Mouse (Mus musculus): ENCODE measurements at regions not wholly inside any gene's neighbourhood (a gene's known extent, or its start where the extent isn't known, plus 50 kb on each side); places are given as distances from the start of the nearest gene placed in this dataset.

DNA sequence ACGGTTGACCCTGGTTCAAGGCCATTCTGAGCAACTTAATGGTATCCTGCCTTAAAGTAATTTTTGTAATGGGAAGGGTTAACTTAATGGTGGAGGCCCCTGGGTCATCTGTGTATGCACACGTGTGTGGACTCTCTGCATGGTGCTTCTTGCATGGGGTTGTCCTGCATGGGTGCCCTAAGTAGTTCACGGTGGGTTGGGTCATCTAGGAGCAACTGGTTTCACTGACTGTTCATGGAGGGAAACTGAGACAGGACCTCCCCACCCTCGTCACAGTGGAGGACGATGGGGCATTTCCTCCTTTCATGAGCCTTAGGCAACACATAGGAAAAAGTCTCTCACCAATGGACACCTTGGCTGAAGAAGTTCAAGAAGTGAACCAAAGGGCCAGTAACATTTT lies 123.4 kb downstream of the Gm11011 start:
- CTCF ChIA-PET, result no interaction called here
- POLR2A ChIA-PET, result no interaction called here

DNA sequence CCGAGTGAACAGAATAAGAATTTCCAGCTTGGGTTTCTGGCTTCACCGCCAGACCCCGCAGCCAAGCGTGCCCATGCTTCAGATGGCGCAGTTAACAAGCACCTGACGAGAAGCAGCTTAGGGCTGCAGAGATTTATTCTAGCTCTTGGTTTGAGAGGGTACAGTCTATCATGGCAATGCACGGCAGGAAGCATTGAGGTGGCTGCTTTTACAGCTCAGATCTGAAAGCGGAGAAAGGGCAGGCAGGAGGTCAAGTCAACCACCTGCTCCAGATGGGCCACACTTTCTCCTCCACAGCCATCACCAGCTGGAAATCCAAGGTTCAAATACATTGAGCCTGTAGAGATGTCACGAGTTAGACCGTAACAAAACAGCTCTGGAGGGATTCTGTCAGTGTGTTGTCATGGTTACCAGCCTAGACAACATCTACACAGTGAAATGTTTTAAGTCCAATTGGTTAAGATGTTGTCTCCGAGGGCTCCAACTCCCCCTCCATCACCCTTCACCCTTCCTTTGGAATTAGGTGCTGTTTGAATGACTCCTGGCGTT lies 126.0 kb downstream of the Gm11011 start:
- ChIA-PET POLR2A (interaction anchor here in 2 of 4 experiments (0.5 to 0.6 kb wide), 2 partner anchors 297 to 616 kb away, joined by 3 to 5 read pairs; no protein-coding TSS in a partner anchor), CTCF (no interaction called here)

DNA sequence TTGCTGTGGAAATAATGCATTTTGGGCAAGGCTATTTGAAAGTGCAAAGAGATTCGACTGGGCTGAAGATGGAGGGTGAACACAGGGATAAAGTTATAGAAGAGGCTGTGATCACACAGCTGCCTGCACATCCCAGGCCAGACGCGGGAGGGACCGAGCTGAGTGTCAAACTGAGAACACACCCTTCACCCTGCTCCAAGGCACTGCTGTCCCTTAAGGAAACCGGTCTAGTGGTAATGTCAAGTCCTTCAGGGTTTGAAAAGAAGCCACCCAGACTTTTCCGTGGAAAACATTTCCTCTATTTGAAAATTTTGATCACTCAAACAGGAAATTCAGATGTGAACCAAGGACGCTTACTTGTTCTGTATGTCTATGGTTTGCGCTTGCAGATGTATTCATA lies 134.6 kb downstream of the Gm11011 start:
- CTCF ChIA-PET, result no interaction called here

DNA sequence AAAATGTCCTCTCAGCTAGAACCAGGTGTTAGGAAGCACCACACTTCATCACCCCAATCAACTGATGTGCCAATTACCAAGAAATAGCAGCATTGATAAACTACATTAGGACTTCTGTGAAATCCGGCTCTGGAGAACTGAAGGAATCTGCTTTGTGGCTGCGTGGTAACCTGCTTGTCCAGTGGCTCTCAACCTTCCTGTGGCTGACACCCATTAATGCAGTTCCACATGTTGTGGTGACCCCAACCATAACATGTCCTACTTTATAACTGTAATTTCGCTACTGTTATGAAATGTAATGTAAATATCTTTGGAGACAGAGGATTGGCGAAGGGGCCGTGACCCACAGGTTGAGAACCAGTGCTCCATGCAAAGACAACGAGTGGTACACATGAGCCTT lies 136.7 kb downstream of the Gm11011 start:
- ChIA-PET CTCF (no interaction called here), POLR2A (no interaction called here)

More for the DNA sequence above, 134.6 kb downstream of the Gm11011 start:
- POLR2A ChIA-PET, result no interaction called here

DNA sequence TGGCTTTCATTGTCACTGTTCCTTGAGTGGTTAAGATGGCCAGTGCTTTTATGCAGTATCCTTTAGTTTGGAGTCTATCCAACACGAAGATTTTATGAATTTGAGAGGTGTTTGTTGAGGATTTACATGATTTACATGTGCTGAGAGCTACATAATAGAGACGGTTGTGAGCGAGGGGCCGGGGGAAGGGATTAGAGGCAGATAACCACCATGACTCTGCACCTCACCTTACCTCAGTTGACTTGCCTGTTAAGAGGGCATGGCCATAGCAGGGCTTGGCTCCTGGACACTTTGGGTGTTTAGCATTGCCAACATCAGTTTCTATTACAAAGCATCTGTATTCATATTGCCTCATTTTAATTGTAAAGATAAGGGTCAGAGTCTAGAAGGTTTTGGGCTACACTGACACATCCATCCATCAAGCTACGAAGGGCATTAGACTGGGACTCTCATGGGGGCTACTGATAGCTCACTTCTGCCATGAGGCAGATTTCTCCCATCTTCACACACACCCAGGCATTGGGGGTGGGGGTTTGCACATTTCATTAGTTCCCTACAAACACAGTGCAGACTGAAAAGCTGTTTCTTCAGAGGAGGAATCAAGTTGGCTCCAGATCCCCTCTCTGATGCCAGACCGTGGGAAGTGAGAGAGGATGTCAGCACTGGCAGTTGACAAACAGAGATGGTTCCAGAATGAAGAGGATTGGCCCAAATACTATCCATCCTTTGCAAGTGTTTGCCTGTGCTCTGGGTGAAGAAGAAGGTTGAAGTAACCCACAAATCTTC lies 139.9 kb downstream of the Gm11011 start:
- POLR2A ChIA-PET, result no interaction called here
- CTCF ChIA-PET, result no interaction called here

DNA sequence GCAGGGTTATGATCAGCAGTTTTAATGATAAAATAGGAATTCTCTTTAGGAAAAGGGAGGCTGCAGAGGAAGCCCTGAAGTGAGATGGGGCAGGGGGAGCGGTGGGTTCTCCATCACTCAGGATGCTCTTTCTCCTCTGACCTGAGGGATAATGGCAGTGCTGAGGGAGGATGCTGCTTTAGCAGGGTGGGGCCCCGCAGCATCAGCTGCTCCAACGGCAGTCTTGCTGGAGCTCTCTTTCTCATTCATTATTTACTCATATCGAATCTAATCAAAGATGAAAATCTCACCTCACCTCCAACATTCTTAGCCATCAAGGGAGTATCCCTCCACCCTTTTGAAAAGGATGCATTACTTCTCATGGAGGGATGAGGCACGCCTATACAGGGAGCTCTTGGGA lies 141.7 kb downstream of the Gm11011 start:
- CTCF ChIA-PET, result no interaction called here
- POLR2A ChIA-PET, result no interaction called here

DNA sequence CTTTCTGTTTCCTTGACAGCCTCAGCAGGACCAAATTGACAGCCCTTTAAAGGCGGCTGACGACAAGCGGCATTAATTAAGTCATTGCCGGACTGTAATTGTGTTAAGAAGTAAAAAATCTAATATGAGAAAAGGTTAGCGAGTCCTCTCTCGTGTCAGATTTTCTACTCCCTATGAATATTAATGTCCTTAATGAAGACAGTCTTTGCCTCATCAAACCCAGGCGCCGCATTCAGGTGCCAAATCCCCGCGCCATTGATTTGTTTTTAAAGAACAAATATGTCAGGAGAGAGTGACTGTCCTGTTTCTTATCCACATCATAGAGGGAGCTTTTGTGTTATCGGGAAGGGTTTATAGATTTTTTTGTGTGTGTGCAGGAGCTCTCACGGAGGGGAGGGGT lies 142.2 kb downstream of the Gm11011 start:
- POLR2A ChIA-PET, result no interaction called here

DNA sequence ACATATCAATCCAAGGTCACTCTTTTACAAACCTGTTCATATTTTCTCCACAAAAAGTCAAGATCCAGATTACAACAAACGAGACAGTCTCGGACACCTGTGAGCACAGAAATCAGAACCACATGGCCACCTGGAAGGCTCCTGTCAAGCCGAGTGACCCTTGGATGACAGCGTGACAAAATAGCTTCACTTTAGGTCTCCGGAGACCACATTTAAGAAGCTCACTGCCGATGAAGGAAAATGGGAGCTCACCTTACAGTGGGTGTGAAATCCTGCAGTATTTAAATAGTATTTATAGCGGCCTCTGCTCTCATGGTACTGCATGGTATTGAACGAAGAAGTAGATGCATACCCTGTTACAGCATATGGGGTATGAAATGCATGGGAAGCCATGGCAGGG lies 144.3 kb downstream of the Gm11011 start:
- CTCF ChIA-PET, result no interaction called here
- POLR2A ChIA-PET, result no interaction called here

More for the DNA sequence above, 142.2 kb downstream of the Gm11011 start:
- CTCF ChIA-PET, result no interaction called here

DNA sequence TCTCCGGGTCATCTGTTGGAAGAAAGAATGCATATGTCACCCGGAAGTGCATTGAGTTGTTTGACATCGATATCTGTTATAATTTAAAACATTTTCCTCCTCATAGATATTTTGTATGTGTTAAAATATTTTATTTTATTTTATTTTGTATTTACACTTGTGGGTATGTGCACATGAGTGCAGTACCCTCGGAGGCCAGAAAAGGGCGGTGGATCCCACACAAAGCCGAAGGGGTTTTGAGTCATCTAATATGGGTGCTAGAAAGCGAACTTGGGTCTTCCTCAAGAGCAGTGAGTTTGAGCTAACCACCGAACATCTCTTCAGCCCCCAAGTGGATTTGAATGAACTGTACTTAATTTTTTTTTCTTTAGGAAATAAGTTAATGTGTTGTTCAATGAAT lies 156.0 kb downstream of the Gm11011 start:
- POLR2A ChIA-PET, result no interaction called here

DNA sequence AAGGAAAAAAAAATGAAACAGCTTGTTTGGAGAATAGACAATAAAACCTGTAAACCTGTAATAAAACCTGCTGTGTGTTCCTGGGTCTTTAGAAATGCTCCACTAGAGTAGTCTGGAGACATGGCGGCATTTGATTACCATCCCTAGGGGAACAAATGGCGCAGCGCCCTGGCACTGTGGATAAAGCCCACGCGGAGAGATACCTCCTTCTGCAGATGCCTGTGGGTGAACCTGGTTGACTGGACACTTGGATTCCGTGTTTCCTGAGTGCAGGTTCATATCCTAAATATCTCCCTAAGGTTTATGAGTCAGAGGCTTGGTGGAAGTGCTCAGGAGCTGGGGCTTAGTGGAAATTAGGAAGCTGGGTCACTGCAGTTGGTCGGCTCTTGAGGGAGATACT lies 158.1 kb downstream of the Gm11011 start:
- ChIA-PET CTCF (no interaction called here), POLR2A (no interaction called here)

More for the DNA sequence above, 156.0 kb downstream of the Gm11011 start:
- CTCF ChIA-PET, result interaction anchor here in 1 of 4 experiments (0.6 to 0.8 kb wide), 2 partner anchors 100 to 178 kb away, joined by 3 read pairs; no protein-coding TSS in a partner anchor

DNA sequence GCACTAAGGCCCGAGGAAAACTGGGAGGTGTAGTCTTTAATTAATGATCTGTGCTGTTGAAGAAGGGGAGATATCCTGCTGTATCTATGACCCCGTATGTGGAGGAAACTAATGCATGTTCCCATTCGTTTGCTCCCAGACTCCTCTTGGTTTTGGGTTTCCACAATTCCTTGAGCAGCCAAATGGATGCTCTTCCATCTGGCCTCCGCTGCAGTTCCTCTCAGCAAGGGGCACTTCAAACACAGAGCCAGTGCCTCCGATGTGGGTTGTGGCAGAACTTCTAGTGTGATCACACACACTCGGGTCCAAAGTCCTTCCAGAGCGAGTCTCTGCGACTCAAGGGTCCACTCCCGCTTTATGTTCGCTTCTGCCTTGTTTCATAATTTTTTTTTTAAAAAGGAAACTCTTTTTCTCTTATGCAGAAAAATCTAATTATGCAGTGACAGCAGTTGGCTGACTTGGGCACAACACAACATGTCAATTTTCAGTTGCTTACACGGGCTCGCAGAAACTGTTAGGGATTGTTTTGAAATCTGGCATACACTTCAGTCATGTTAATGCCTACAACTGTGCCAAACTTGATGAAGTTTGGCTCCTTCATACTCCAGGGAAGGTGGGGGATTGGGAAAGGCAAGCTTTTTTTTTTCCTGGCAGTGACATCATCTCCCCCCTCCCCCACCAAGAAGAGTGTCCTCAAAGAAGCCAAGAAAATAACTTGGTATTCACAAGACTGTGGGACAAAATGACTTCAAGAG lies 163.2 kb downstream of the Gm11011 start:
- ChIA-PET POLR2A (interaction anchor here in 2 of 4 experiments (0.5 to 1.4 kb wide), 2 partner anchors 10 to 598 kb away, joined by 3 read pairs; no protein-coding TSS in a partner anchor), CTCF (no interaction called here)

DNA sequence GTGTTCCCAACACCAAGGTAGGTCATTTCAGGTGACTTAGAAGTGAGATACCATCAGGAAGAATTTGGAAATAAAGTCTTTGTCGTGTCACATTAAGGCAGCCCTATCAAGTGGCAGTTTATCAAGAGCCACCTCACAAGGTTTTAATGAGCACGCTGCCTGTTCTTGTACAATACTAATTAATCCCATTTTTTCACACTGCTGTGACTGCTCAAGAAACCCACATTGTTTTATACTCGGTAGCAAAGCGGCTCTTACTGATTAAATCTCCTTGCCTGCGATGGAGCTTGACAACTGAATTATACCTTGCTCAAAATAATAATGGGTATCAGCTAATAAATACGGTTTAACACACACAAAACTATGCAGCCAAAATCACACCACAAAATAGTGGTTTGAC lies 175.2 kb downstream of the Gm11011 start:
- POLR2A ChIA-PET, result no interaction called here

DNA sequence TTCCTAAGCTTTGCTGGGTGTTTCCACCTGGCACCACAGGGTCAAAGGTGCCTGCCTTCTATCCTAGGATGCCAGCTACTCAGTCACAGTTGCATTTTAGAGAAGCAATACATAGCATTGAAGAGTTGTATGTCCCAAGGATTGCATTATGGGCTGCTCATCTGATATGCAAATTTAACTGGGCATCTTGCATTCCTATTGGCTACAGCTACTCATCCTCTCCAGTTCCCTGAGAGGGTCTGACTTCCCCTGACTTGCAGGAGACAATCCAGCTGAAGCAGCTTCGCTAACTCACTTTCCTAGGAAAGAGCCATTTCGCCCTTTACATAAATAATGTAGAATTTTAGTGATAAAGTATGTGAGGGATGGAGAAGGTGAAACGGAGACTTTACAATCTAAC lies 177.5 kb downstream of the Gm11011 start:
- CTCF ChIA-PET, result no interaction called here

More for the DNA sequence above, 175.2 kb downstream of the Gm11011 start:
- CTCF ChIA-PET, result no interaction called here

DNA sequence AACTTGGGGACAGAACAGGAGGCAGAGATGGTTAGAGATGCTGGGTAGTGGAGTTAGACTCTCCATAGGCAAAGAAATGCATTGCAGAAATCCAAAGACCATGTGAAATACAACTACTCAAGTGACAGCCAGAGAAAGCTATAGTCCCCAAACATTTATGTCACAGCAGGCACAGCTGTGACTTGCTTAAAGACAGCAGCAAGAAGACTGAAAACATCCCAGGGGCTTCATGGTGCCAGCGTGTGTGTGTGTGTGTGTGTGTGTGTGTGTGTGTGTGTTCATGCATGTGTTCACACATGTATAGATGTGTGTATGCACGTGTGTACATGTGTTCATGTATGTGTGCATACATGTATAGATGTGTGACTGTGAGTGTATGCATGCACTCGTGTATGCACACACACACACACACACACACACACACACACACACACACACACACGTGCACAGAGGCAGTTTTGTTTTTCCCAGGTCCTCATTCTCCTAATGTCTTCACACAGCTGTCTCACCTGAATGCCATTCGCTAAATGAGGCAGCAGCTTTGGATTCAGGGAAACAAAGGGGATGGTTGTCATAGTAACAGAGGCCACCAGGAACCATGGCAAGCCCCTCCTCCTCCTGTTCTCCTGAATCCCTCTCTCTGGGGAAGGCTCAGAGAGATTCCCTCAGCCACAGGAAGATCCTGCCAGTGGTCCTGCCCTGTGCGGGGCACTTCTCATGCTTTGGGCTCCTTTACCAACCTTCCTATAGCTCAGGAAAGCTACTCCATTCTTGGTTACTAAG lies 182.4 kb downstream of the Gm11011 start:
- POLR2A ChIA-PET, result no interaction called here
- CTCF ChIA-PET, result interaction anchor here in 2 of 4 experiments (0.6 to 1.0 kb wide), 3 partner anchors 274 to 952 kb away, joined by 3 to 5 read pairs (median 5); no protein-coding TSS in a partner anchor

More for the DNA sequence above, 177.5 kb downstream of the Gm11011 start:
- POLR2A ChIA-PET, result no interaction called here

DNA sequence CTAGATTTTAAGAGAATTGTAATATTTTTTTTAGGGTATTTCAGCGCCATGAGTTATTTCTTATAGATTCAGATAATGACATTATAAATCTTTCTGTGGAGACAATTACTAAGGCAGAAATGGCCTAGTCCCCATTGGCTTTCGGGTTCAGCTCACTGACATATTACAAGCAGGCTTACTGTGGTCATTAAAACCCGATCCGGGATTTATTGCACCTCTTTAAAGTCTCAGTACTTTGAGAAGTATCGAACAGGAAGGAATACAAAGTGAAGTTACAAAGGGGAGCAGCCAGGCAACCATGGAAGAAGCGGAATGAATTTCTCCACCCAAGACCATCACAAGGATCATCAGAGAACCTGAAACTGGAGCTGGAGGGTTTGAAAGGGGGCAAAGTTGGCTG lies 189.8 kb downstream of the Gm11011 start:
- POLR2A ChIA-PET, result no interaction called here
- CTCF ChIA-PET, result interaction anchor here in 1 of 4 experiments (0.6 kb wide), 1 partner anchor 1270 kb away, joined by 3 read pairs; no protein-coding TSS in a partner anchor

DNA sequence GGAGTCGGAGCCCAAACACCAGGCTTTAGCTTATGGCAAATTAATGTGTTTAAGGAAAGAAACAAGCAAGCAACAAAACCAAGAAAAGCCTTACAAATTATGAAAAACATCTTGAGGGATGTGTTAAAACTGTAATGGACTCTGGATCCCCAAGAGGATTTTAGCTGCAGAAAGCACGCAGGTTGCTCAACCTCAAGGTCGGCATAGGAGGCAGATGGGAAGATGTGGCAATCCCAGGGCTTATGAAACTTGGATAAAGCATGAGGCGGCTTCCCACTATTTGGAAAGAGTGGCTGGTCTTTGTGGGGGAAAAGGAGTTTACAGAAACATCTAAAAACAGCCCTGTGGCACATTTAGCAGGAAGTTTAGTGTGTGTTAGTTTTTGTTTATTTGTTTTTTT lies 190.5 kb downstream of the Gm11011 start:
- CTCF ChIA-PET, result no interaction called here
- POLR2A ChIA-PET, result no interaction called here

DNA sequence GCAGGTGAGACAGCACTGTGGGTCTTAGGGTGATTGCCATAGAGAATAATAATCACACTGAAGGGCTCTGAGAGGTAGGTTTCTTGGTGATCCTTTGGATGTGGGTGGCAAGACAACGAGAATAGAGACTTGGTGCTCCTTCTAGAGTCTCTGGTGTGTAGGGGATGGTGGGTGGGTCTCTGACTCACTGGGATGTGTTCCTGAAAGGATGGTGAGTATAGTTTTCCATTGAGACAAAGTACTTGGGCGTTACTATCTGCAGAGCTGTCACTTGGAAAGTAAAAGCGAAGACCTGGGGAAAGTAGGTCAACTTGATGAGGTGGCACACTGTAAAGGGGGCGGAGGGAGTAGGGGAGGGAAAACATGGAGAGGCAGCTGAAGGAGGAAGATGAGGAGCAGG lies 191.3 kb downstream of the Gm11011 start:
- CTCF ChIA-PET, result no interaction called here
- POLR2A ChIA-PET, result no interaction called here

DNA sequence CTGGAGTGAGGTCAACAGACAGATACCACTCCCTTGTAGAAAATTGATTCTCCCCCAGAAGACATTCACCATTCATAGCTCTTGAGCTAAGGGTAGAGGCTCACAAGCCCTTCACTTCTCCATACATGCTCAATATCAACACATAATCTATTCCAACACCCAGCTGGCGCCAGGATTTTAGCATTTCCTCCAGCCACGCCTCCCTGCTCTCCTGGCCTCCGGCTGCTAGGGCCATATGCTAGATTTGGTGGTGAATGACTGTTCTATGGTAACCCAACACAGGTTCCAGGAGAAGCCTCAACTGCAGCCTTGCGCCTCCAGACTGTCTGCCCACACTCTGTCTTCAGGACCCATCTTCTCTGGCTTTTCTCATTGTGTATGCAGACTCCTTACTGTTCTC lies 197.9 kb downstream of the Gm11011 start:
- POLR2A ChIA-PET, result no interaction called here
- CTCF ChIA-PET, result interaction anchor here in 1 of 4 experiments (0.6 kb wide), 2 partner anchors 31 to 1081 kb away, joined by 3 read pairs; no protein-coding TSS in a partner anchor

DNA sequence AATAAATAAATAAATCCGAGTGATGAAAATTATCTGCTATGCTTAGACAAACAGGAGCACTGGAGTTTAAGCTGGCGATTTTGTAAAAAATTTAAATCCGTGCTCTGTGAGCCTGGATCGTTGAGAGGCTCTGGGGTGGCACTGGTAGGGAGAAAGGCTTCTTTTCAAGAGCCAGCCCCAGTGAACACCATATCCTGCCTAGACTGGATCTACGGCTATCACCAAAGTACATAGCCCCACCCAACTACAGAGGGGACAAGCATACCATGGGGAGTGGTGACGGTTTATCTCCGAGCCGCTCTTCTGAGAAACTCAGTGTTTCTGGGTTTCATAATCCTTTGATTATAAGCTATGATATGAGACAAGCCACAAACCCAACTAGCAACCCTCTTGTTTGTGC lies 199.0 kb downstream of the Gm11011 start:
- POLR2A ChIA-PET, result no interaction called here
- CTCF ChIA-PET, result interaction anchor here in 1 of 4 experiments (0.6 kb wide), 1 partner anchor 568 kb away, joined by 3 read pairs; no protein-coding TSS in a partner anchor
